Mouse (Mus musculus) intestine, postnatal 0 days (tissue): ENCODE measurements around the gene Mb21d2. TPM values are rescaled to one million over a fixed set of nuclear protein-coding genes. Genes with fewer than 3 reads are reported as not detected.

Experiments used
- ATAC-seq: fragments of 200-750 bp; cut with Nextera tagmentation; 2 replicates; pipeline ENCODE4 v1.8.0; 2017; ENCODE audit warnings: mild to moderate bottlenecking, moderate TSS enrichment, moderate library complexity
- H3K27ac ChIP-seq: fragments of 300-500 bp; sonication (generic); 2 replicates; pipeline ENCODE4 v1.5.1; 2014; ENCODE audit warnings: mild to moderate bottlenecking, low read depth, low read length, moderate library complexity
- H3K27me3 ChIP-seq: fragments of 300-500 bp; sonication (generic); replicated peaks from 2 replicates; pipeline ENCODE4 v1.6.1; 2014; ENCODE audit warnings: low read length, mixed read lengths; ENCODE audit not compliant: control insufficient read depth, insufficient read depth
- H3K36me3 ChIP-seq: fragments of 300-500 bp; sonication (generic); 2 replicates; pipeline ENCODE4 v1.6.1; 2014; ENCODE audit warnings: mild to moderate bottlenecking, moderate library complexity; ENCODE audit not compliant: control insufficient read depth, insufficient read depth
- H3K4me1 ChIP-seq: fragments of 300-500 bp; sonication (generic); replicated peaks from 2 replicates; pipeline ENCODE4 v1.6.1; 2014; ENCODE audit warnings: antibody characterized with exemption, low read length, mixed read lengths; ENCODE audit not compliant: control insufficient read depth, insufficient read depth
- H3K4me2 ChIP-seq: fragments of 300-500 bp; sonication (generic); replicated peaks from 2 replicates; pipeline ENCODE4 v1.6.1; 2014; ENCODE audit warnings: low read depth, mild to moderate bottlenecking, moderate library complexity
- H3K4me3 ChIP-seq: fragments of 300-500 bp; sonication (generic); 2 replicates; pipeline ENCODE4 v1.5.1; 2014; ENCODE audit warnings: low read depth, low read length
- H3K9ac ChIP-seq: fragments of 300-500 bp; sonication (generic); 2 replicates; pipeline ENCODE4 v1.6.1; 2014; ENCODE audit warnings: mild to moderate bottlenecking, low read depth, low read length
- H3K9me3 ChIP-seq: fragments of 300-500 bp; sonication (generic); 2 replicates; pipeline ENCODE4 v1.6.1; 2016; ENCODE audit warnings: mixed run types; ENCODE audit not compliant: control insufficient read depth
- CTCF ChIP-seq: sonication (generic); IDR thresholded peaks from 2 replicates; pipeline ENCODE4 v1.5.1; 2016; ENCODE audit warnings: low read depth, mild to moderate bottlenecking, control low read depth, antibody characterized with exemption, moderate library complexity
- WGBS: fragments of 180-500 bp; shearing (Covaris S2); extraction: QIAGEN DNeasy Blood & Tissue Kit; methylation state at CpG from one replicate; pipeline ENCODE4 v1.1.7; 2014; 5-methylcytosine and 5-hydroxymethylcytosine counted together
- polyA plus RNA-seq: library from polyadenylated mRNA; unstranded; fragments of >200 nt; fragmentation: Nextera tagmentation; extraction: Ambion mirVana; gene quantifications from 2 replicates; pipeline ENCODE4 v1.2.1, GENCODE M21; 2015

Gene Mb21d2
- polyA plus RNA-seq, 1 experiment from 2014 or later = 6.8 TPM

DNA sequence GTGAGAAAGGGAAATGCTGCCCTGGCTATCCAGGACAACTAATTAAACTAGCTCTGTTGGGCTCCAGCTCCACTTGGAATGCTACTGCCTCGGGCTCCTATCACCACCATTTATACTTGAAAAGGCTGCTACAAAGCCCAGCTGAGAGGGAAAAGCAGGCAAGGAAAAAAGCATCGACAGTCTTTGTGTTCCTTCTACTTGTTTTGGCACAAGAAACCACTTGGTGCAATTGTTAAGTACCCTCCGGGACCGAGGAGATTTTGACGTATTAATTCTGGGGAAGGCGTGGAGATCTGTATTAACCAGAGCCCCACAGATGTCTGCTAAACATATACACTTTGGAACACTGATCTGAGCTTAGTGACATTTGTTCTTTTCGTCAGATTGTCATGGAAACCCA is 69.8 kb downstream of the Mb21d2 start:
- H3K27me3 ChIP-seq = no peaks in the 10 kb centered on the region
- WGBS = 51% methylated on average over 7 of the region's 7 CpGs

DNA sequence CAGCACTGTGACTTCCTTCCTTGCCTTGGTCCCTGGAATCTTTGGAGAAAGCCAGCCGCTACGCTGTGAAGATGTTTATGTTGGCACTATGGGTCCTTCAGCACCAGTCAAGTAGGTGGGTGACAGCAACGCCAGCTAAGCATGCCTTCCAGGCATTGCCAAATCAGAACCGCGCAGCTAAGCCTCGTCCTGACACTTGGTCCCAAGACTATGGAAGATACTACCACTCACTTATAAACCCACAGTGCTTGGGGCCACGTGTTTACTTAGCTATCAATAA is 70.5 kb downstream of the Mb21d2 start:
- ATAC-seq = no peak
- Histone ChIP-seq H3K36me3 (no peaks in the 10 kb centered on the region), H3K9me3 (no peaks in the 10 kb centered on the region), H3K27me3 (no peaks in the 10 kb centered on the region), H3K4me1 (no peaks in the 10 kb centered on the region), H3K4me3 (no peak overlapping the region), H3K27ac (no peak overlapping the region; the same call in 1 of the 2 replicates), H3K4me2 (no peak overlapping the region), H3K9ac (no peak overlapping the region)
- TF ChIP-seq CTCF = no peak
- WGBS = 63% methylated on average over 7 of the region's 7 CpGs

More for the DNA sequence above, 69.8 kb downstream of the Mb21d2 start:
- H3K36me3 ChIP-seq = no peaks in the 10 kb centered on the region
- no peak overlapping the region for H3K9ac ChIP-seq
- no peak for TF ChIP-seq CTCF
- ATAC-seq = no peak
- H3K27ac ChIP-seq = no peak overlapping the region
- no peak overlapping the region for H3K4me3 ChIP-seq
- H3K4me2 ChIP-seq = no peak overlapping the region
- H3K4me1 ChIP-seq = 0 out of 2 replicates have a peak, but pooled peaks cover 3% of the 10 kb centered on the region
- H3K9me3 ChIP-seq = no peaks in the 10 kb centered on the region

DNA sequence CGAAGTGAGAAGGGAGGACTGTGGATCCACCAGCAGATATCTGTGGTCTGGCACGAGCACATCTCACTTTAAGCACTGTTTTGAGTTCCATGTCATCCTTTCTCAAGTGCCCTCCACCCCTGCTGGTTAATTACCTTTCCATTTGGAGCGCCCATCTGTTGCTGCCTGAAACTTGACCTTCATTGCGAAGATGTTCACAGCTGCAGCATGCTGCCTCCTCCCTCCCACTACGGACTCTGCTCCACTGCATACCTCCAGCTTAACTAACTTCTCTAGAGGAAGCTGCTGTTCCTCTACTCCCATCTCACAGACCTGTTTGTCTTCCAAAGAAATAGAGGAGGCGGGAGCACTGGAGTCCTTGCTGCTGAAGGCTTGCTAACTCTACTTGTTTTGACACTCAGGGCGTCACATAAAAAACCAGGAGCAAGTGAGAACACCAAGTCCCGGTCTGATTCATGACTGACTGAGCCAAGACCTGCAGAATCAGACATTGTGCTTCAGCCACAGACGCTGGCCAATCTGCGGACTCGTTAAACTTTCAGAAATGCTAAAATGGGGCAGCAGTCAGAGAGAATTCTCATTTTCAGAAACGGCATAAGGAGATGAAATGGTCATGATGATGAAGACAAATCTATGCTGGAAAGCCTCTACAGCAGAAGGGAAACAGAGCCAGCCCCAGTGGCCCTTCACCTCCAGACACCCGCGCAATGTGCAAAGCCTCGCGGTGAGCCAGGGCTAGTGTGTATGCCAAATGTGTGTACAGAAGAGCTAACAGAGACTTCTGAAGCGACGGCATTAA is 71.1 kb downstream of the Mb21d2 start:
- H3K9ac ChIP-seq = no peak overlapping the region
- H3K27ac ChIP-seq = no peak overlapping the region
- no peaks in the 10 kb centered on the region for H3K36me3 ChIP-seq
- TF ChIP-seq CTCF = no peak
- H3K9me3 ChIP-seq = no peaks in the 10 kb centered on the region
- no peak for ATAC-seq
- H3K4me3 ChIP-seq = no peak overlapping the region
- no peak overlapping the region for H3K4me2 ChIP-seq
- 62% methylated on average over 18 of the region's 18 CpGs for WGBS
- H3K27me3 ChIP-seq = no peaks in the 10 kb centered on the region
- H3K4me1 ChIP-seq = no peaks in the 10 kb centered on the region

DNA sequence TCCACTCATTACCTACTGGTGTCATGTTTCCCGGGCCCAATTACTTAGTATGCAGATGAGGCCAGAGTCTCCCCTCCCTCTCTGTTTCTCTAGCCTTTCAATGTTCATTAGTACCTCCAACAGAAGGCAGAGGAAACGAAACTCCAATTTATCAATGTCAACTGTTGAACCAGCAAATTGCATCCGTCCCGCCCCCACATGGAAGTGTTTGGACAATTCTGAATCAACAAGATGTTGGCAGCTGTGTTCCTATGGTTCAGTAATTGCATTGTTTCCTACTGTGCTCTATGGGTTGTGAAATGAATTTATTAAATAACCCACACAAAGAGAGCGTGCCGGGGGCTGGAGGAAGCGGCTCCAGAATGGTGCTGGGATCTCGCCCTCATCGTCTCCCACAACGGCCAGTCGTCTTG is 78.1 kb downstream of the Mb21d2 start:
- 56% methylated on average over 11 of the region's 11 CpGs for WGBS
- peaks cover 2% of the 10 kb centered on the region; the same call in 1 of the 2 replicates for H3K4me1 ChIP-seq
- H3K9ac ChIP-seq = no peak overlapping the region
- H3K27ac ChIP-seq = no peak overlapping the region
- H3K9me3 ChIP-seq = 0 out of 2 replicates have a peak, but pooled peaks cover 3% of the 10 kb centered on the region
- no peak for ATAC-seq
- H3K36me3 ChIP-seq = no peaks in the 10 kb centered on the region
- peak overlapping the region; percentile 38; the same call in 1 of the 2 replicates for H3K4me2 ChIP-seq
- no peak overlapping the region for H3K4me3 ChIP-seq
- no peaks in the 10 kb centered on the region for H3K27me3 ChIP-seq
- TF ChIP-seq CTCF = no peak

DNA sequence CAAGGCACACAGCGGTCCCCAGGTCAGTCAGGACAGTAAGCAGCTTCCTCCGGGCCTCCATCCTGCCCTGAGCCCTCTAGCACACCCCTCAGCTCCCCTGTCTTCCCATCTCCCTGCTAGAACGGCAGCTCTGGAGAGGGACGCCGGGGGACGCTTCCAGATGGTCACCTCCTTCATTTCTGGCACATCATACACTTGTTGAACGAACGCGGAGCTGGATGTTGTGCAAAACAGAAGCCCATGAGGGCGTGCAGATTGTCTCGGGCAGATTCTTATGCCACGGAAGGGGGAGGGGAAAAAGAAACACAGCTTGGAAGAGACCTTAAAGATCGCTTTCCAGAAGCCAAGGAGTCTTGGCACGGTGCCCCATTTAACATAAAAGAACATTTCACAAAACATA is 78.6 kb downstream of the Mb21d2 start:
- no peaks in the 10 kb centered on the region for H3K36me3 ChIP-seq
- WGBS = 59% methylated on average over 14 of the region's 14 CpGs
- H3K9me3 ChIP-seq = 0 out of 2 replicates have a peak, but pooled peaks cover 3% of the 10 kb centered on the region
- H3K4me3 ChIP-seq = no peak overlapping the region
- peak overlapping the region; percentile 38; the same call in 1 of the 2 replicates for H3K4me2 ChIP-seq
- H3K27ac ChIP-seq = no peak overlapping the region
- peaks cover 3% of the 10 kb centered on the region; the same call in 1 of the 2 replicates for H3K4me1 ChIP-seq
- no peak for ATAC-seq
- H3K9ac ChIP-seq = no peak overlapping the region
- no peaks in the 10 kb centered on the region for H3K27me3 ChIP-seq
- TF ChIP-seq CTCF = no peak

DNA sequence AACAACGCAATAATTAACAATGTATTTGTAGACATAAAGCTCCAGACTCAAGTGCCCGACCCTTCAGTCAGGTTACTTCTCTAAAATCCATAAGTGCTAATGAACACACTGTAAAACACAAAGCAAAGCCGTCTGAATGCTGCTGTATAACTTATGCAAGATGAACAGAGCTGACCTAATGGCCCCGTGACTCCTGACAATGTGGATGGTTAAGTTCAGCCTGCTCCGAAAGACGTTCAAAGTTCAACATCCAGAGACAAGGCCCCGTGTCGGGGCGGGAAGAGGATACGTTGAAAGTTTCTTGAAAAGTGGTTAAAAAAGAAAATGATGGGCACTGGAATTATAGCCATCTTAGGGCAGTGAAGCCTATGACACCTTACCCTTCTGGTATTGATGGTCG is 83.3 kb downstream of the Mb21d2 start:
- TF ChIP-seq CTCF = no peak

More for the DNA sequence above, 83.3 kb downstream of the Mb21d2 start:
- H3K4me2 ChIP-seq = no peak overlapping the region
- 54% methylated on average over 11 of the region's 11 CpGs for WGBS
- peaks cover 3% of the 10 kb centered on the region; the same call in 1 of the 2 replicates for H3K4me1 ChIP-seq
- H3K27me3 ChIP-seq = no peaks in the 10 kb centered on the region
- H3K36me3 ChIP-seq = no peaks in the 10 kb centered on the region
- ATAC-seq = peak; percentile 77
- 0 out of 2 replicates have a peak, but pooled peaks cover 3% of the 10 kb centered on the region for H3K9me3 ChIP-seq
- H3K27ac ChIP-seq = no peak overlapping the region
- H3K9ac ChIP-seq = no peak overlapping the region
- no peak overlapping the region for H3K4me3 ChIP-seq
